Mouse (Mus musculus): ENCODE results near the gene Cfap20. TPM values are rescaled to one million over a fixed set of nuclear protein-coding genes. Genes with fewer than 3 reads are reported as not detected.

Gene Cfap20
- polyA plus RNA-seq, 1 experiment: 1.5 TPM

- no peaks in the 10 kb centered on the region for H3K9me3 ChIP-seq (ENCODE audit: control insufficient read depth, low read length)
- no peaks in the 10 kb centered on the region for H3K4me1 ChIP-seq (ENCODE audit: control insufficient read depth)
- TF ChIP-seq GATA1 (IDR thresholded peaks at IDR 0.05; ENCODE audit: low read length) (no peak), TAL1 (IDR thresholded peaks at IDR 0.05; ENCODE audit: low read length) (no peak)
- H3K36me3 ChIP-seq (ENCODE audit: control insufficient read depth): no peaks in the 10 kb centered on the region
- H3K27me3 ChIP-seq (ENCODE audit: control insufficient read depth): no peaks in the 10 kb centered on the region; the same call in 1 of the 2 replicates
- no peak overlapping the region for H3K4me3 ChIP-seq (replicated peaks)
These were observed 37.5 kb downstream of the Cfap20 start for GRCm38 (mm10) chr8:95397201-95397600.

- no peaks in the 10 kb centered on the region for H3K4me1 ChIP-seq (ENCODE audit: control insufficient read depth)
- TF ChIP-seq TAL1 (IDR thresholded peaks at IDR 0.05; ENCODE audit: low read length) (no peak), GATA1 (IDR thresholded peaks at IDR 0.05; ENCODE audit: low read length) (no peak)
- no peaks in the 10 kb centered on the region for H3K36me3 ChIP-seq (ENCODE audit: control insufficient read depth)
- H3K9me3 ChIP-seq (ENCODE audit: control insufficient read depth, low read length): no peaks in the 10 kb centered on the region
- H3K4me3 ChIP-seq (replicated peaks): no peak overlapping the region
- H3K27me3 ChIP-seq (ENCODE audit: control insufficient read depth): no peaks in the 10 kb centered on the region; the same call in 1 of the 2 replicates
These were observed 37.9 kb downstream of the Cfap20 start for GRCm38 (mm10) chr8:95396752-95397151.

DNA sequence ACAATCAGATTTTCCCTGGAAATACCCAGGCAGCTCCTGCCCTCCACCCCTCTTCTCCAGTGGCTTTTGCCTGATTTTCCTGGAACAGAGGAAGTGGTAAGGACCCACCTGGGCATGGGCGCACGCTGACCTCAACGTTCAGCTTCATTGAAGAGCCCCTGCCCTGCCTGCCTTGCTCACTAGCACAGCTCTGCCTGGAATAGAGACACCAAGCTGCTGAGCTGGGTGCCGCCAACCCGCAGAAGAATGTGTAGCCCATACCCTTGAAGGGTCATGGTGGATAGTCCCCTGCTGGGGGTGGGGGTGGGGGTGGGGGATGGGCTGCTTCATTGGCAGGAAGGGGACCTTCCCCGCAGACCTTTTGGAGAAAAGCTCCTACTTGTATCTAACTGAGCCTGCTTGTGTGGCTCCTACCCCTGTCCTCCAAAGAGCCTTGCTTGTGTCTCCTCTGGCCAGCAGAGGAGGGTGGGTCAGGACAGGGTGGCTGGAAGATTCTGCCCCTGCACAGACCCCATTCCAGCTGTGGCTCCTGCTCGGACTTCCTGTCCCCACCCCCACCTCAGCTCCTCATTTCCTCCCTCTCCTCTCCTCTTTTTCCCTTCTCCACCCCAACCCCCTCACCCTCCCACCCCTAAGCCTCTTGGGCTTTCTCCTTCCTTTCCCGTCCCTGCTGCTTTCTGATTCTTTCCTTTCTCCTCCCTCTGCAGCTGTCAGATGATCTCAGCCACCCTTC, 39.3 kb downstream of the Cfap20 start:
- H3K36me3 ChIP-seq (ENCODE audit: control insufficient read depth): no peaks in the 10 kb centered on the region
- no peaks in the 10 kb centered on the region for H3K9me3 ChIP-seq (ENCODE audit: control insufficient read depth, low read length)
- no peaks in the 10 kb centered on the region for H3K4me1 ChIP-seq (ENCODE audit: control insufficient read depth)
- TF ChIP-seq TAL1 (IDR thresholded peaks at IDR 0.05; ENCODE audit: low read length) (no peak), GATA1 (IDR thresholded peaks at IDR 0.05; ENCODE audit: low read length) (no peak)
- no peak overlapping the region for H3K4me3 ChIP-seq (replicated peaks)
- peaks cover 2% of the 10 kb centered on the region; the same call in 1 of the 2 replicates for H3K27me3 ChIP-seq (ENCODE audit: control insufficient read depth)

DNA sequence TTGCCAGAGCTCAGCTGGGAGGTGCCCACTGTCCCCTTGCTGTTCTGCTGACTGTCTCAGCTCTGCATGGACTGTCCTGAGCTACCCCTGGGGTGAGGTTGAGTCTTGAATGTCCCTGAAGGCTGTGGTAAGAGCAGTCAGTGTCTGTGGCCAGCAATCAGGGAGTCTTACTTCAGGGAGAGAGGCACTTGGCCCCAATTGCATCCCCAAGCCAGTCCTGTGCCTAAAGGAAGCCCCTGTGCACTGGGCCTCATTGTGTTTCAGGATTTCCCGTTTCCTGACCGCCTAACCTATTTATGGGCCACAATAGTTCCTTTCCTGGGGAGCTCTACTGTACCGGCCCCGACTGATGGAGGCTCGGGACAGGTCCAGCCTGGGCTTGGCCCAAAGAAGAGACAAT, 42.1 kb downstream of the Cfap20 start:
- no peaks in the 10 kb centered on the region for H3K9me3 ChIP-seq (ENCODE audit: control insufficient read depth, low read length)
- TF ChIP-seq GATA1 (IDR thresholded peaks at IDR 0.05; ENCODE audit: low read length): no peak
- TF ChIP-seq TAL1 (IDR thresholded peaks at IDR 0.05; ENCODE audit: low read length): no peak
- H3K36me3 ChIP-seq (ENCODE audit: control insufficient read depth): no peaks in the 10 kb centered on the region
- peaks cover 4% of the 10 kb centered on the region; the same call in 1 of the 2 replicates for H3K27me3 ChIP-seq (ENCODE audit: control insufficient read depth)
- H3K4me1 ChIP-seq (ENCODE audit: control insufficient read depth): no peaks in the 10 kb centered on the region
- no peak overlapping the region for H3K4me3 ChIP-seq (replicated peaks)

DNA sequence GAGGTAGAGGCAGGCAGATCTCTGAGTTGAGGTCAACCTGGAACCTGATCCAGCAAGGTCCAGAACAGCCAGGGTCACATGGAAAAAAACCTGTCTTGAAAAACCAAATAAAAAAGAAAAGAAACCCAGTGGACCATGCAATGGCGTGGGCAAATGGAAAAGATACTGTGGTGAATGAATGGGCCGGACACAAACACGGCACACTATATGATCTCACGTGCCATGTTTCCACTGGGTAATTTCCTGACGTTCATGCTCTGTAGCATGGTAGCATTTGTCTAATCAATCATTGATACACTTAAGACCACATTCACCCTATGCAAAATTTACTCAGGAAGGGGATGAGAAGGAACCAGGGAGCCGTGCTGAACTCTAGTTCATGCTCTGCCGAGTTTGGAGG, 43.6 kb downstream of the Cfap20 start:
- no peak for TF ChIP-seq TAL1 (IDR thresholded peaks at IDR 0.05; ENCODE audit: low read length)
- TF ChIP-seq GATA1 (IDR thresholded peaks at IDR 0.05; ENCODE audit: low read length): no peak
- H3K4me1 ChIP-seq (ENCODE audit: control insufficient read depth): no peaks in the 10 kb centered on the region
- no peaks in the 10 kb centered on the region for H3K9me3 ChIP-seq (ENCODE audit: control insufficient read depth, low read length)
- H3K36me3 ChIP-seq (ENCODE audit: control insufficient read depth): no peaks in the 10 kb centered on the region
- H3K4me3 ChIP-seq (replicated peaks): no peak overlapping the region
- H3K27me3 ChIP-seq (ENCODE audit: control insufficient read depth): 0 out of 2 replicates have a peak, but pooled peaks cover 4% of the 10 kb centered on the region

- Histone ChIP-seq H3K9me3 (ENCODE audit: control insufficient read depth, low read length) (no peaks in the 10 kb centered on the region), H3K4me3 (replicated peaks) (no peak overlapping the region), H3K4me1 (ENCODE audit: control insufficient read depth) (no peaks in the 10 kb centered on the region), H3K36me3 (ENCODE audit: control insufficient read depth) (no peaks in the 10 kb centered on the region), H3K27me3 (ENCODE audit: control insufficient read depth) (0 out of 2 replicates have a peak, but pooled peaks cover 4% of the 10 kb centered on the region)
- TF ChIP-seq GATA1 (IDR thresholded peaks at IDR 0.05; ENCODE audit: low read length) (no peak), TAL1 (IDR thresholded peaks at IDR 0.05; ENCODE audit: low read length) (no peak)
These were observed 44.4 kb downstream of the Cfap20 start for GRCm38 (mm10) chr8:95390312-95390711.

DNA sequence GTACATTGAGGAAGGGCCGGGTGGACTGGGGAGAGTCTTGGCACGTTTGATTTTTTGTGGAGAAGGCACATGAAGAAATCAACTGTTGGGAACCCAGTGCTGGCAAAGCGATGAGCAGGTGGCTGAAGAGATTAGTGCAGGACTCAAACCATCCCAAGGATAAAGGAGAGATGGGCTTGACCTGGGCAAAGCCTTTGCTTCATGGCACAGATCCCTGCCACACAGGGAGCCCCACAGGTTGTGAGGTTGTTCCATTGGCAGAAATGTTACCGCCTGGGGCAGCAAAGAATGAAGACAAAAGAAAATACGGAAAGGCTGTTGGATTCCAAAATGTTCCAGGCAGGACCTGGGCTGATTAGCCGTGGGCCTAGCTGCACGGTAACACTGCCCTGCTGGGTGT, 46.7 kb downstream of the Cfap20 start:
- TF ChIP-seq GATA1 (IDR thresholded peaks at IDR 0.05; ENCODE audit: low read length): no peak
- H3K27me3 ChIP-seq (ENCODE audit: control insufficient read depth): 0 out of 2 replicates have a peak, but pooled peaks cover 4% of the 10 kb centered on the region
- H3K4me3 ChIP-seq (replicated peaks): no peak overlapping the region
- H3K9me3 ChIP-seq (ENCODE audit: control insufficient read depth, low read length): no peaks in the 10 kb centered on the region
- H3K4me1 ChIP-seq (ENCODE audit: control insufficient read depth): no peaks in the 10 kb centered on the region
- H3K36me3 ChIP-seq (ENCODE audit: control insufficient read depth): no peaks in the 10 kb centered on the region

DNA sequence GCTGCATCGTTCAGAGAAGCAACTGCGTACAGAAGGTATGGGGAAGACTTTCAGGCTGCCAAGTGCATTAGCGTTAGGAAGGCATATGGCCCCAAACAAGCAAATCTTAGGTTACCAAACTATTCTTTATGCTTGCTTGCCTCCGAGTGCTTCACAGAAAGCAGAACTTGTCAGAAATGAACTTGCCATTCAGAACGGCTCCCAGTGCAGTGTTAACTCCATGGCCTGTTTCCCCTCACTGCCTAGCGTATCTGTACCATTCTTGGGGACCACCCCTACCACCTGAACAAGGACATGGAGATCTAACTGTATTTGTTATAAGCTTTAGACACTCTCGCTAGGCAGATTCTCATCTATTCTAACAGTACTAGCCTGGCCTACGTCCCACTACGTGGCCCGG, 47.4 kb downstream of the Cfap20 start:
- Histone ChIP-seq H3K4me3 (replicated peaks) (no peak overlapping the region), H3K4me1 (ENCODE audit: control insufficient read depth) (no peaks in the 10 kb centered on the region), H3K27me3 (ENCODE audit: control insufficient read depth) (0 out of 2 replicates have a peak, but pooled peaks cover 4% of the 10 kb centered on the region), H3K36me3 (ENCODE audit: control insufficient read depth) (no peaks in the 10 kb centered on the region), H3K9me3 (ENCODE audit: control insufficient read depth, low read length) (no peaks in the 10 kb centered on the region)
- TF ChIP-seq GATA1 (IDR thresholded peaks at IDR 0.05; ENCODE audit: low read length): no peak

GRCm38 (mm10) chr8:95386037-95386436, 48.6 kb downstream of the Cfap20 start:
- Histone ChIP-seq H3K36me3 (ENCODE audit: control insufficient read depth) (no peaks in the 10 kb centered on the region), H3K4me3 (replicated peaks) (no peak overlapping the region), H3K4me1 (ENCODE audit: control insufficient read depth) (no peaks in the 10 kb centered on the region), H3K9me3 (ENCODE audit: control insufficient read depth, low read length) (no peaks in the 10 kb centered on the region), H3K27me3 (ENCODE audit: control insufficient read depth) (0 out of 2 replicates have a peak, but pooled peaks cover 4% of the 10 kb centered on the region)
- TF ChIP-seq GATA1 (IDR thresholded peaks at IDR 0.05; ENCODE audit: low read length): no peak
- no peak for TF ChIP-seq TAL1 (IDR thresholded peaks at IDR 0.05; ENCODE audit: low read length)

Measured in erythroblast, embryonic 14.5 days (primary cell).